Mouse (Mus musculus): ENCODE results near the gene Slc25a22. TPM values are rescaled to one million over a fixed set of nuclear protein-coding genes. Genes with fewer than 3 reads are reported as not detected.

Slc25a22 gene
- polyA plus RNA-seq, 1 experiment from 2014 or later: 19.4 TPM

- H3K9me3 ChIP-seq (replicated peaks; ENCODE audit: control insufficient read depth, low read length): no peaks in the 10 kb centered on the region
- no peak overlapping the region for H3K9ac ChIP-seq (ENCODE audit: low read depth, low read length)
- no peak for ATAC-seq (replicated peaks; ENCODE audit: insufficient number of reproducible peaks, low FRiP score, low TSS enrichment)
- no peak overlapping the region for H3K27ac ChIP-seq (ENCODE audit: low read depth, low read length)
- peaks cover 45% of the 10 kb centered on the region for H3K4me1 ChIP-seq (ENCODE audit: control insufficient read depth, insufficient read depth, low read length)
- no peak overlapping the region for H3K4me2 ChIP-seq
- no peak overlapping the region for H3K4me3 ChIP-seq (ENCODE audit: low read depth, low read length)
- peaks cover 6% of the 10 kb centered on the region; the same call in 1 of the 2 replicates for H3K36me3 ChIP-seq (ENCODE audit: control insufficient read depth, insufficient read depth, low read length)
- no peaks in the 10 kb centered on the region for H3K27me3 ChIP-seq (ENCODE audit: control insufficient read depth, insufficient read depth, low read length)
- WGBS (ENCODE audit: insufficient replicate concordance): 89% methylated on average over 12 of the region's 12 CpGs
Observed at GRCm38 (mm10) chr7:141438201-141438968, 693 bp upstream of the Slc25a22 start.

GRCm38 (mm10) chr7:141436523-141436892 is 1.2 kb downstream of the Slc25a22 start:
- 71% methylated on average over 2 of the region's 2 CpGs for WGBS (ENCODE audit: insufficient replicate concordance)
- peaks cover 32% of the 10 kb centered on the region for H3K4me1 ChIP-seq (ENCODE audit: control insufficient read depth, insufficient read depth, low read length)
- no peak for ATAC-seq (replicated peaks; ENCODE audit: insufficient number of reproducible peaks, low FRiP score, low TSS enrichment)
- no peak overlapping the region for H3K27ac ChIP-seq (ENCODE audit: low read depth, low read length)
- H3K27me3 ChIP-seq (ENCODE audit: control insufficient read depth, insufficient read depth, low read length): no peaks in the 10 kb centered on the region
- no peaks in the 10 kb centered on the region for H3K9me3 ChIP-seq (replicated peaks; ENCODE audit: control insufficient read depth, low read length)
- peak overlapping the region; percentile 95 for H3K4me2 ChIP-seq
- H3K36me3 ChIP-seq (ENCODE audit: control insufficient read depth, insufficient read depth, low read length): peaks cover 10% of the 10 kb centered on the region; the same call in 1 of the 2 replicates
- H3K4me3 ChIP-seq (ENCODE audit: low read depth, low read length): peak overlapping the region; percentile 66
- peak overlapping the region; percentile 76 for H3K9ac ChIP-seq (ENCODE audit: low read depth, low read length)

- H3K36me3 ChIP-seq (ENCODE audit: control insufficient read depth, insufficient read depth, low read length): peaks cover 10% of the 10 kb centered on the region; the same call in 1 of the 2 replicates
- no peak overlapping the region for H3K4me3 ChIP-seq (ENCODE audit: low read depth, low read length)
- no peaks in the 10 kb centered on the region for H3K9me3 ChIP-seq (replicated peaks; ENCODE audit: control insufficient read depth, low read length)
- no peak overlapping the region for H3K27ac ChIP-seq (ENCODE audit: low read depth, low read length)
- ATAC-seq (replicated peaks; ENCODE audit: insufficient number of reproducible peaks, low FRiP score, low TSS enrichment): no peak
- H3K4me1 ChIP-seq (ENCODE audit: control insufficient read depth, insufficient read depth, low read length): peaks cover 30% of the 10 kb centered on the region
- H3K27me3 ChIP-seq (ENCODE audit: control insufficient read depth, insufficient read depth, low read length): no peaks in the 10 kb centered on the region
- H3K4me2 ChIP-seq: peak overlapping the region; percentile 80
- WGBS (ENCODE audit: insufficient replicate concordance): 79% methylated on average over 9 of the region's 9 CpGs
- H3K9ac ChIP-seq (ENCODE audit: low read depth, low read length): no peak overlapping the region
Observed at GRCm38 (mm10) chr7:141435856-141436522, 1.7 kb downstream of the Slc25a22 start.

GRCm38 (mm10) chr7:141435129-141435855 is 2.4 kb downstream of the Slc25a22 start:
- Histone ChIP-seq H3K4me2 (peak overlapping the region; percentile 80), H3K9me3 (replicated peaks; ENCODE audit: control insufficient read depth, low read length) (no peaks in the 10 kb centered on the region), H3K27ac (ENCODE audit: low read depth, low read length) (0 out of 2 replicates have a peak overlapping the region, but pooled peaks have one; percentile 22), H3K4me3 (ENCODE audit: low read depth, low read length) (peak overlapping the region; percentile 46), H3K4me1 (ENCODE audit: control insufficient read depth, insufficient read depth, low read length) (peaks cover 28% of the 10 kb centered on the region), H3K9ac (ENCODE audit: low read depth, low read length) (peak overlapping the region; percentile 65), H3K27me3 (ENCODE audit: control insufficient read depth, insufficient read depth, low read length) (no peaks in the 10 kb centered on the region), H3K36me3 (ENCODE audit: control insufficient read depth, insufficient read depth, low read length) (peaks cover 12% of the 10 kb centered on the region; the same call in 1 of the 2 replicates)
- 5% methylated on average over 17 of the region's 17 CpGs for WGBS (ENCODE audit: insufficient replicate concordance)
- ATAC-seq (replicated peaks; ENCODE audit: insufficient number of reproducible peaks, low FRiP score, low TSS enrichment): 0 out of 2 replicates have a peak, but pooled peaks have one; percentile 35

- H3K36me3 ChIP-seq (ENCODE audit: control insufficient read depth, insufficient read depth, low read length): peaks cover 11% of the 10 kb centered on the region; the same call in 1 of the 2 replicates
- no peak for ATAC-seq (replicated peaks; ENCODE audit: insufficient number of reproducible peaks, low FRiP score, low TSS enrichment)
Observed at GRCm38 (mm10) chr7:141434464-141434863, 3.2 kb downstream of the Slc25a22 start.

GRCm38 (mm10) chr7:141433517-141434400 is 3.9 kb downstream of the Slc25a22 start:
- ATAC-seq (replicated peaks; ENCODE audit: insufficient number of reproducible peaks, low FRiP score, low TSS enrichment): no peak

More at GRCm38 (mm10) chr7:141434464-141434863, 3.2 kb downstream of the Slc25a22 start:
- H3K4me2 ChIP-seq: peak overlapping the region; percentile 80
- H3K27ac ChIP-seq (ENCODE audit: low read depth, low read length): 0 out of 2 replicates have a peak overlapping the region, but pooled peaks have one; percentile 22
- peak overlapping the region; percentile 46 for H3K4me3 ChIP-seq (ENCODE audit: low read depth, low read length)
- peaks cover 32% of the 10 kb centered on the region for H3K4me1 ChIP-seq (ENCODE audit: control insufficient read depth, insufficient read depth, low read length)
- H3K9me3 ChIP-seq (replicated peaks; ENCODE audit: control insufficient read depth, low read length): no peaks in the 10 kb centered on the region
- no peaks in the 10 kb centered on the region for H3K27me3 ChIP-seq (ENCODE audit: control insufficient read depth, insufficient read depth, low read length)
- peak overlapping the region; percentile 65 for H3K9ac ChIP-seq (ENCODE audit: low read depth, low read length)
- 14% methylated on average over 8 of the region's 8 CpGs for WGBS (ENCODE audit: insufficient replicate concordance)

GRCm38 (mm10) chr7:141432741-141433516 is 4.8 kb downstream of the Slc25a22 start:
- WGBS (ENCODE audit: insufficient replicate concordance): 83% methylated on average over 6 of the region's 6 CpGs
- no peak overlapping the region for H3K4me3 ChIP-seq (ENCODE audit: low read depth, low read length)
- 0 out of 2 replicates have a peak, but pooled peaks cover 8% of the 10 kb centered on the region for H3K36me3 ChIP-seq (ENCODE audit: control insufficient read depth, insufficient read depth, low read length)
- H3K4me2 ChIP-seq: no peak overlapping the region
- H3K4me1 ChIP-seq (ENCODE audit: control insufficient read depth, insufficient read depth, low read length): peaks cover 41% of the 10 kb centered on the region
- H3K27me3 ChIP-seq (ENCODE audit: control insufficient read depth, insufficient read depth, low read length): no peaks in the 10 kb centered on the region
- H3K9ac ChIP-seq (ENCODE audit: low read depth, low read length): no peak overlapping the region
- ATAC-seq (replicated peaks; ENCODE audit: insufficient number of reproducible peaks, low FRiP score, low TSS enrichment): no peak
- no peaks in the 10 kb centered on the region for H3K9me3 ChIP-seq (replicated peaks; ENCODE audit: control insufficient read depth, low read length)
- no peak overlapping the region for H3K27ac ChIP-seq (ENCODE audit: low read depth, low read length)

More at GRCm38 (mm10) chr7:141433517-141434400, 3.9 kb downstream of the Slc25a22 start:
- H3K4me1 ChIP-seq (ENCODE audit: control insufficient read depth, insufficient read depth, low read length): peaks cover 37% of the 10 kb centered on the region
- H3K9me3 ChIP-seq (replicated peaks; ENCODE audit: control insufficient read depth, low read length): no peaks in the 10 kb centered on the region
- H3K27ac ChIP-seq (ENCODE audit: low read depth, low read length): no peak overlapping the region
- H3K4me3 ChIP-seq (ENCODE audit: low read depth, low read length): peak overlapping the region; percentile 46
- H3K36me3 ChIP-seq (ENCODE audit: control insufficient read depth, insufficient read depth, low read length): 0 out of 2 replicates have a peak, but pooled peaks cover 8% of the 10 kb centered on the region
- WGBS (ENCODE audit: insufficient replicate concordance): 78% methylated on average over 15 of the region's 15 CpGs
- peak overlapping the region; percentile 80 for H3K4me2 ChIP-seq
- peak overlapping the region; percentile 65 for H3K9ac ChIP-seq (ENCODE audit: low read depth, low read length)
- H3K27me3 ChIP-seq (ENCODE audit: control insufficient read depth, insufficient read depth, low read length): no peaks in the 10 kb centered on the region

Measured in heart, embryonic 11.5 days (tissue).